Mouse (Mus musculus) urinary bladder, postnatal 10 days (tissue): ENCODE data around the gene Slc16a12.
"Not testable (repeated sequence)": the region's sequence is repeated elsewhere in the genome, so short reads cannot be mapped to it uniquely, and the experiment has no call there.

Experiments
- DNase-seq: peaks from one replicate; pipeline ENCODE4 v3.0.0; 2022; ENCODE audit warnings: low spot score

Slc16a12 gene

DNA sequence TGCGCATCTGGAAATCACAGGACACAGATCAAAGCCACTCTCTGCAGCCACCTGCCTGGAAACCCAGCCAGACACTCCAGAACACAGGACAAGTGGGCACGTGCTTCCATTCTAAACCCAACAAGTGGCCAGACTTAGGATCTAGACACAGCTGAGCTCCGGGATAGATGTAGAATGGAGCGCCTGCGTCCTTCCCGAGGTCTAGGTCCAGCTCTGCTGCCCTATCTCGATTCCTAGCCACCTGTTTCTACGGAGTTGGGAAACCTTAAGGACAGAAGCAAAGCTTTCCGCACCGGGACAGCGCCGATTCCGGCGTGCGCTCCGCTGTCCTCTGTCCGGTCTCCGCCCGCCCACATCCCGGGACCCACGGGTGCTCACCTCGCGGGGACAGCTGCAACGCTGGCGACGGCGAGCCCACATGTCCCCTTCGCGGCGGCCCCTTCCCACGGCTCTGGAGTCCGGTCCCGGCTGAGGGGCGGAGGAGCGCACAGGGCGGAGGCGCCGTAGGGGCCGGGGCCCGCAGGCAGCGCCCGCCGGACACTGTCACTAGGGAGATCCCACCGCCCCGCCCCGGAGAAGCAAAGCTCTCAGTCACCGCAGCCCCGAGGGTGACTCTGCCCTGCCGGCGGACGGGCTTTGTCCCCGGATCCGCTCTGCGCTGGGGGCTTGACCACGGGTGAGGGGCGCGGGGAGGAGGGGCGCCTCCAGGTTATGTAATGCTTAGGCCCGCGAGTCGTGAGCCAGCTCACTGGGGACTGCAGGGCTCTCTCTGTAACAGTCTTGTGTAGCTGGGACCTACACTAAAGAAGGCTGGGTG is at the start of gene Slc16a12:
Gene Slc16a12, minus strand, starts transcription at position 602 of the 817 bp plus-strand sequence.
- DNase-seq: no peak

DNA sequence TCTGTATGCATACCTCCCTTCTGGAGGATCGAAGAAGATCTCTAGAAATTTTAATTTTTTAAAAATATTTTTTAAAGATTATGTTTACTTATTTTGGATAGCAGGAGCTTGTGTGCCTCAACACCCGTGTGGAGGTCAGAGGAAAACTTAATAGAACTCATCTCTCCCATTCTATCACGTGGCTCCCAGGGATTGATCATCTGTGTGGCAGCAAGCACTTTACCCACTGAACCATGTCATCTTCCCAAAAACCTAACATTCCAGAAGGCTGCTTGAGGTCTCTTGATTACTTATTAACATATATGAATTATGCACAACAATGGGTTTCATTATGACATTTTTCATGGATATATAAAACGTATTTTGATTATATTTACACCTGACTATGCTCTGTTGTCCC is 49.3 kb upstream of the Slc16a12 start:
- DNase-seq: no peak

DNA sequence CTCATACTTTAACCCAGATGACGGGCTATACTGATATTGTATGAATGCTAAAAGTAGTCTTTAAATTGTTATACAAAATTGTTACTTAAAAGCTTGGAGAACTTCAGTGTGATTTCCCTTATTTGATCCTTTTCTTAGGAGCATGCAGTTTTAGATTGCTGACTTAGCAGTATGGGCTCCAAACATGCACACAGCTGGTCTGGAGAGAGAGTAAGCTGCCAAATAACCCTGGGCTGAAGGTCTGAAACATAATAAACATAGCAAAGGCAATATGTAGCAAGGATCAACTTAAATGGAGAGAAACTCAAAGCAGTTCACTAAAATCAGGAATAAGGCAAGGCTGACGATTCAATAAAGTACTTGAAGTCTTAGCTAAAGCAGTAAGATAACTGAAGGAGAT is 35.4 kb upstream of the Slc16a12 start:
- no peak for DNase-seq

DNA sequence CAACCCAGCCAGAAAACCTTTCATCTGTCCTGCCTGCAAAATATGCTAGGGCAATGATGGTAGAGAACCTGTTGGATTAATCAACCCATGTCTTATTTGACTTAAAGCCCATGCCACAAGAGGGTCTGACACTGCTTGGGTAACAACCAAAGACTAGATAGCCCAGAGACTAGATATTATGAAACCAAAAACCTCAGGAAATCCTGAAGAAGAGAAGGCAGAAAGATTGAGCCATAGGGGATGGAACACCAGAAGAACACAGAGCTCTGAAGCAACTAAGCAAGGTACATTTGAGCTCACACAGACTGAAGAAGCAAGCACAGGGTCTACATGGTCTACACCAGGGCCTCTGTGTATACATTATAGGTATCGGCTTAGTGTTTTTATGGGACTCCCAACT is 31.9 kb upstream of the Slc16a12 start:
- no peak for DNase-seq

DNA sequence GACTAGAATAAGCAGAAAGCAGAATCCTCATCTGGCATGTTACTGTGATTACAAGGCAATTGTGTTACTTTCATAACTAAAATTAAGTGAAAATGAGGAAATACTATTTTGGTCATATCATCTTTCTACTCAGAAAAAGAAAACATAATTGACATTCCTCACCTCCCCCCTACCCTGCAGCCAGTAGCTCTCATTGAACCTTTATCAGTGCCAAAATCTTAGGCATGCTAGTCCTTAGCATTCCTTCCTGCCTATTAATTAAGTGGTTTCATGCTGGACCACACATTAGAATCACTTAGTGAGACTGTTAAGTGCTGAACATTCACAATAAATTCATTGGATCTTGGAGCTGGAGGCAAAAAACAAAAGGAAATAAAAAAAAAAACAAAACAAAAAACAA is 31.0 kb upstream of the Slc16a12 start:
- no peak for DNase-seq

DNA sequence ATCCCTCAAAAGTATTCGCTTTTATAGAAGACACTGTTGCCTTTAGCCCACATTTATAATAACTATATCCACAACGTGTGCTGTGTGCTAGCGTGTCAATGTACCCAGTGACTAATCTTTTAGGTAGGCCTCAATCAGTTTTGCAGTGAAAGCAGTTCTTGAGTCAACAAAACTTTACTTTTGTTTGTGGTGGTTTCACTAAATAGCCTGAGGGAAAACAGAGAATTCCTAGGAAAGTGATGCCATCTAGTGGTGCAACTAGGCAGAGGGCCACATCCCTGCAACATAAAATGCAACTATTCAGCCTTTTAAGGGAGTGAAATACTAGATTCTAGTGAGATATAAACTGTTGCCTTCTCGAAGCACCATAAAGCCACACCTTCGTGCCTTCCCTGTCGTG is 25.7 kb upstream of the Slc16a12 start:
- no peak for DNase-seq

DNA sequence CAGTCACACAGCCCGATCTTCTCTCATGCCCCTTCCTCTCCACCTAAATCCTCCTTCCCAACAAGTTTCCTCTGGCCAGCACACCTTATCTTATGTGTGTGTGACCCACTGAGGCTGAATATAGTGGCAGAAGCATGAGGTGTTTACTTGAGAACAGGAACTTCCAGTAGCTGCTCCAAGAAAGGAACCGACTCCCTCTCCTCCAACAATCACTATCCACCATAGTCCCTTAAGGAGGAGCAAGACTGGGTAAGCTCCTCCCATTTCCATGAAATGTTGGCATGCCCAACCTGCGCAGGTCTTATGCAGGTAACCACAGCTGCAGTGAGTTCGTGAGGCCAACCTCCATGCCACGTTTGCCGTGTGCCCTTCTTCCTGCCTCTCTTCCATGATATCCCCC is 23.7 kb upstream of the Slc16a12 start:
- no peak for DNase-seq

DNA sequence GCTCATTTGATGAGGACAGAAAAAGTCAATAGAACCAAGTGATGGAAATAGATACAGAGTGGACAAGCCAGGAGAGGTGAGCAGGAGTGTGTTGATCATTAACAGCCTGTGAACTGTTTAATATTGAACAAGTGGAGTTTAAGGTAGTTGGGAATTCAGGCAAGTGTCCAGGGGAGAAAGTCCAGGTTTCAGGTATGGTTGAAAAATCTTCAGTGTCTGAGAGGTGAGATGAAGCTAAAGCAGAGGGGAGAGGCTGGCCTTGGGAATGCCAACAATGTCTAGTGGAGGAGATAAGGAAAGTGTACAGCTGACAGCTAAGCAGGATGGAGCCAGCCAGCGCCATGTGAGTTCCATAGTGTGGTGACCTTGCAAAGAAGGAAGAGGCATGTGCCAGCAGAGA is 11.7 kb upstream of the Slc16a12 start:
- DNase-seq: no peak

DNA sequence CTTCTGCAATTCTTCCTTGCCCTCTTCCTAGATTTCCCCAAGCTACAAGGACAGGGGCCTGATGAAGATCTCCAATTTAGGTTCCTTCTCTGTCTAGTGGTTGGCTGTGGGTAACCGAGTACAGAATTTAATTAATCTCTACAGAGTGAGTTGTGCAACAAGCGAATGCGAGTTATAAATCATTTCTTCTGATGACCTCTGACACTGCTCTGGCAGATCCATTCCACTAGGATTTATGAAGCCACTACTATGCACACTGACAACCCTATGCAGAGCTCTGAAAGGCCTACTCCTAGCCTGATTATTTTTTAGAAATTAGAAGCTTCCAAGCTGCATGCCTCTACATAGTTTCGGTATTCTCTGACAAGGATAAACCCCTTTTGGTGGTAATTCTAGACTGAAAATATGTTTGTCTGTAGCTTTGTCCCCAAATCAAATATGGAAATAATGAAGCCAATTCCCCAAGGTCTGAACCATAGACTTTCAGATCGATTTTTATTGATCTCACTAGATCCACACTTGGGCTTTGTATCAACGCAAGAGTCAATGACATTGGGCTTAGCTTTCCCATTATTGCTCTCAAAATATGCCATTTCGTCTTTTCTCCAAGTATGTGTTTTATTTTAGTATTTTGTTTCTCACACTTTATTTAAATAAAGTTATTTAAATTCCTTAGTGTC is 9.6 kb upstream of the Slc16a12 start:
- DNase-seq: no peak

DNA sequence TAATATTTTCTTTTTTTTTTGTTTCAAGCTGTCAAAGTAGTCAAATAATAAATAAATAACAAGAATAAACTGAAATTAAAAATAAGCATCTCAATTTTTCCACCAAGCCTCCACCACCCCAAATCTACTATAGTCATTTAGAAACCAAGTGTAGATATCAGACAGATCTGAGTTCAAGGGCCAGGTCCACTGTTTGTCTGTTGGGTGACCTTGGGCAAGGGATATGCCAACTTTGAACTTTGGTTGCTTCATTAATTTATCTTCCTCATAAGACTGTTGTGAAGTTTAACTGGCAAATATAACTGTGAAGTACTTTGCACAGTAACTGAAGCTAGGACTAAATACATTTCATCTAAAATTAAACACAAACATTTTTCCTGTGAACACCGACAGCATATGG is 8.6 kb upstream of the Slc16a12 start:
- no peak for DNase-seq

DNA sequence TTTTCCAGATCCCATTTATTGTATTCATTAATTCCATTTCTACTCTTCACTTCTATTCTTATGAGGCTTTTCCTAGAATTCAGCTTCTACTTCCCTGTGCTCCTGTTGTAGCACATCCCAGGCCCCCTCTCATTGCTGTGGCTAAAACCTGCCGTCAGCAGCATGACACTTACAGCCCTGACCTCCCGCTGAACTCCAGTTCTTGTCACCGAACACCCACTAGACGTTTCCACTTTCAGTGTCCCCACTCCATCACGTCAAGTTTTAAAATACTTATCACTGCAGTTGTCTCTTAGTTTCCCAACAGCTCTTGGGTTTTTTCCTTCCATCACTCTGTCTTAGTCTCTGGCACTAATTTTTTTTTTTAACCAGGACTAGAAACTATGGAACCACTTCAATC is 6.2 kb upstream of the Slc16a12 start:
- no peak for DNase-seq

DNA sequence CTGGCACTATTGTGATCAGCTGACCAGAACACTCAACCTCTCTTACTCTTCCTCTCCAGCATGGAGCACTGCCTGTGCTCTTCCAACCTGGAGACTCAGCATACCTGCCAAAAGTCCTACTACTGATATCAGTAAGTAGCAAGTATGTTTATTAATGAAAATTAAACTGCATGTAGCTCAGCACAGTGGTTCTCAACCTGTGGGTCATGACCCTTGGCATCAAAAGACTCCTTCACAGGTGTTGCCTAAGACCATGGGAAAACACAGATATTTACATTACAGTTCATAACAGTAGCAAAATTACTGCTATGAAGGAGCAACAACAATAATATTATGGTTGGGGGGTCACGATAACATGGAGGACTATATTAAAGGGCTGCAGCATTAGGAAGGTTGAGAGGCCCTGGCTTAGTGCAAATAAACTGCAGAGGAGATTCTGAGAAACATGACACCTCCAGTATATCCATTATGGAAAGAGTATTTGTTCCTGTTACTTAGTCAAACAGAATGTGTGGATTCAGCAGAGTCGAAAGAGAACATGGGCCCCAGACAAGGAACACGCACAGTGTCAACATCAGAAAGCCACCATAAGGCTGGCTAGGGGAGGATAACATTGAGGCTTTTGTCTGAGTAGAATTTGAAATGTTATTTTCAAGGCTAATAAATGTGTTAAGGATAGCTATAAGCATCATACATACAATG is 5.5 kb upstream of the Slc16a12 start:
- DNase-seq: no peak

DNA sequence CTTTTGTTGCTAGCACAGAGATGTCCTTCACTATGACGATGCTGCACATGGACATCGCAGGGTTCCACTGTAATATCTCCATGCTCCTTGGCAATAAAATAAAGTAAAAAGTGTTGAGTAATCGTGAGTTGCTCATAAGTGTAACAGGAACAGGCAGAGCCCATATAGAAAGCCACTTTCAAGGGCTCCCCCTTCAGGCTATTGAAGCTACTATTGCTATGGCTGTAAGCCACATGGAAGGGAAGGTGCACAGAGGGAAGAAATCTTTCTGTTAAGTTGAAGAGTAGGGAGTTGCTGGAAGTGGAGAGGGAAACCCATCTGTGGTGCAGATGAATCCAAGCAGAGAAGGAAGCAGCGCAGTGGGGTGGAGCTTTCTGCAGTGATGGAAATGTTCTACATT is 4.1 kb upstream of the Slc16a12 start:
- DNase-seq: no peak

DNA sequence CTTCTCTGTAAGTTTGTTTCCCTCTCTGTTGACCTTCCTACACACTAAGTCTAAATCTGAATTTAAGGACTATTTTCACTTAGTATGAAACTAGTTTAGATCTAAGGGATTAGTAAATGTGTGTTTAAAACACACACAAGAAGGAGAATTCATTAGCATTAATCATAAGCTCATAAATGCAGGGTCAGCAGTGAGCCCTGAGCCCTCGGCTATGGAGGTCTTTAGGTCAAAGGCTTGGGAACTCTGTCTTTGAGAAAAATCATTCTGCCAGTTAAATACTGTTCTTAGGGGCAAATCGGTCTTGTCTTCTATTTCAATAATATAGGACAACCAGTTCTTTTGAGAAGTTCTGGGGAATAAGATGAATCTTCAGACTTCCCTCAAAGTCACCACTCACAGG is 1.9 kb upstream of the Slc16a12 start:
- DNase-seq: no peak

DNA sequence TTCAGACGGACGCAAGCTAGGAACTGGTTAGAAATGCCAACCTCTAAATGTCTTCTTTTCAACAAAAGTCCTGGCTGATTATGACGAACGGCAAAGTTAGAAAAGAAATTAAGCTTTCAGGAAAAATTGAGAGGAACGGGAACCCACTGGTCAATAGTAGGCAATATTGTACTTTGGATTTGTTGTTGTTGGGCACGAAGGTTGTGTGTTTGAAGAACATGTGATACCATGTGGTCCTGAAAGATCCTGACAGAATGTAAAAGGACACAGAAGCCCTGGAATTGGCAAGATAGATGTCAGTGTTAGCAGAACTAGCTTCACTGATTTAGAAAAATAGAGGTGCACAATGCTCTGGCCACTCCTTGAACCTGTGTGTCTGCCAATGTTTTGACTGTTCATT is 880 bp upstream of the Slc16a12 start:
- DNase-seq: not testable (repeated sequence)

DNA sequence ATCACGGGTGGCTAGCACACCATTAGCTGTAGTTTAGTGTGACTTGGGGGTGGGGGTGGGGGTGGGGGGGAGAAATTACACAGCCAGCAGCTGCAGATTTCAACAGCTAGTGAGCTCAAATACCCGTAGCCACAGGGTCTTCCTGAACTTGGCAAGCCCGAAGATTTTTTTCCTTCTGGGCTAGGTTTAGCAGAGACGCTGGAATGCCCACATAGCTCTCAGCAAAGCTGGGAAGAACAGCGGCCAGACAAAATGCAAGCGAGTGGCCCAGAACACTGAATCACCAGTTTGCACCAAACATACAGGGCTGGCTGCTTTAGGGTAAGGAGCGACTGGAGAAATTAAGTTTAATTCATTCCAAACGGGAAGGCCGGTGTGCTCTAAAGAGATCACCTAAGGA is 888 bp downstream of the Slc16a12 start:
- no peak for DNase-seq

DNA sequence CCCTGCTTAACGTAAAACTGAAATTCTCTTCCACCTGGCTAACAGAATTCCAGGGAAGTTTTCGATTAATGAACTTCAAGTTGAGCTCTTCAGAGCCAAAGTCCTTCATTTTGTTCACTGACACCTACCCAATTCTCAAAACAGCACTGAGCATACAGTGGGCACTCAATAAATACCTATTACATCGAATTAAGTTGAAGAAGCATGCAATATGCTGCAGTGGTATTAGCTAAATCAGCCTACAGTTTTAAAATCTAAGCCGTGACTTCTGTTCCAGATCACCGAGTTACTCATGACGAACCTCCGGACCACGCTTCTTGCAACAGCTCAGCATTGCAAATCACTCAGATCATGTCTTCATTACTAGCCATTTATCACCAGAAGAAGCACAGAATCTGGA is 2.1 kb downstream of the Slc16a12 start:
- no peak for DNase-seq

DNA sequence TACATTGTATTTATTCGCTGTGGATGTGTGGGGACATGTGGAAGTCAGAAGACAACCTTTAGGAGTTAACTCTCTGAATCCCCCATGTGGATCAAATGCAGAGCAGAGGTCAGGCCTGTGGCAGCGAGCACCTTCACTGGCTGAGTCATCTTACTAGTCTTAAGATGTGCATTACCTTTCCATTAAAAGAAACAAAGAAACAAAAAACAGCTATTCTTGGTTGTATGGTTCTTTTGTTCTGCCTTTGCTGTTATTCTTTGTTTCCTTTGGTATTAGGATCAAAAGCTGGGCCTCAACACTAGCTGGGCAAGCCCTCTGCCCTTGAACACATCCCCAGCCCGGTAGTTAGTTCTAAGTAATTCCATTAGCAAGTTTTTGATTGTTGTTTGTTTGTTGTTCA is 9.2 kb downstream of the Slc16a12 start:
- no peak for DNase-seq

DNA sequence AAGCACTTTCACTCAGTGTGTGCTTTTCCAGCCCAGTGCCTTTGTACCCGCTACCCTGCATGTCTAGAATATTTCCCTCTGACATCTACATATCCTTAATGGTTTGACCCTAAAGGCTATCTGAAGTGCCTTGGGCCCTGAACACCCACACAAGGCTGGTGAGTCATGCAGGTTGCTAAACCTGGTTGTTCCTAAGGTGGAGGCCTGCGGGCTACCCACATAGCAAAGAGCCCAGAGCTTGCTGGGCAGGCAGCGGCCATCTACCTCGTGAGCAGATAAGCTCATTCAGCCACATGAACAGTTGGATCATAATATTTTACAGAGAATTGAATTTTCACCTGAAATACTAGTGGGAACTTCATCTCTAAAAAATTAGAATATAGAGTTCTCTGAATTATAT is 11.2 kb downstream of the Slc16a12 start:
- DNase-seq: no peak

DNA sequence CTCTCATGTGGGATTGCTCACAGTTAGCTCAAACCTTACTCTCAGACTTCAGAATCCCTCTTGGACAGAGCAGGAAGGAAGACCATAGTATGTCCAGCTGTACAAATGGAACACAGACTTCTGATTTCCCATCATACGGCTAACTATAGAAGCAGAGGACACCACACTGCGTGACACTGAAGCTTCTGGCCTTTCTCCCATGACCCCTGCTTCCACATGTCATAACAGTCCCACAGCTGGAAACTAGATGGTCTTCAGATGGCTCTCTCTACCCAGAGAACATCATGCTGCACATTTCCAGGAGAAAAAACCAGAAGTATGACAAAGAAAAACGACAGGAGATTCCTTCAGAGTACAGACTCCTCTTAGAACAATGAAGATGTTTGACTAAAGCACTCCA is 14.1 kb downstream of the Slc16a12 start:
- no peak for DNase-seq

DNA sequence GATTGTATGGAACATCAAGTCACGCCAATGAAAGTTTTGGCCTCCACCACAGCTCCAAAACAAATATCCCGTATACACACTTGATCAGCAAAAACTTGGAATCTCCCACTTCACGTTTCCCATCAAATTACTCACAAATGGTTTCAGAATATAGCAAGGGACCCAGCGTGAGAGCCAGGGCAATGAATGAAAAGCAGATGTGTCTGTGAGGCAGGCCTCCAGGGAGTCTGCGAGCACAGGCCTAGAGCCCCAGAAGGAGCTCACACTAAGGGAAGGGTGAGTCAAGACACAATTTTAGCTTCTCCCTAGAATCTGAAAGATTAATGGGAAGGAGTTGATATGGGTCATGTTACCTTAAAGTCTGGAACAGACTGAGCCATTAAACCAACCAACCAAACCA is 15.7 kb downstream of the Slc16a12 start:
- DNase-seq: no peak

DNA sequence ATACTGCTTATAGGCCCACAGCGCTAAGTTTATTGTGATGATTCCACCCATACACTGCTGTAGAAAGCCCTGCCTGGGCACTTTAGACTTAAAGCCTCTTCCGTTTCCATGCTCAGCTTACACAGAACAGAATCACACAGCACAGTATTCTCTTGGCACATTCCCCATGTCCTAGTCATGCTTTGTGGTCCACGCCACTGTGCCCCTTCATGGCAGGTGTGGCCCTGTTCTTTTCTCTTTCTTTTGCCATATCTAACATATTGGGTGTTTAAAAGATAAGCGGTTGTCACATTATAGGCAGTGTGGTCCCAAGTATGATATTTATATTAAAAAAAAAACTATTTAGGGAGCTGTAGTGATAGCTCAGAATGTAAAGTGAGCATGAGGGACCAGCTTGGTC is 16.5 kb downstream of the Slc16a12 start:
- DNase-seq: no peak

DNA sequence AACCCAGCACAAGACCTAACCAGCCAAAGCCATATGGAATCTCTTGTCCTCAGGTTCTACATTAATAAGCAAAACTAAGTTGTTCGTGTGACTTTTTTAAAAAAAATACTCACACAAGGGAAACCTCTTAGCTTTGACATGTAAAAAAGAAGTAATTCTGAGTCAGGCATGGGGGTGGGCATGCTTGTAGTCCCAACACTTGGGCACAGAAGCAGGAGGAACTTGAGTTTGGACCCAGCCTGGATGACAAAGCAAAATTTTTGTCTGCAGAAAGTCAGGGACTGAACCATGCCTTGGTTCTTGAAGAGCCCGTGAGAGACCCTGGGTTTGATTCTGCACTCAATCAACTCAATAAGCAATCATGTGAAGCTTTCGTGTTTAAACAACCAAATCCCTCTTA is 17.6 kb downstream of the Slc16a12 start:
- DNase-seq: no peak
